Mouse (Mus musculus) kidney, embryonic 14.5 days (tissue): ENCODE data around the gene Gna13. TPM values are rescaled to one million over a fixed set of nuclear protein-coding genes. Genes with fewer than 3 reads are reported as not detected.

Source experiments
- ATAC-seq: fragments of 200-750 bp; cut with Nextera tagmentation; 2 replicates; pipeline ENCODE4 v1.8.0; 2017; ENCODE audit warnings: moderate number of reproducible peaks, mild to moderate bottlenecking, moderate TSS enrichment, moderate library complexity; ENCODE audit not compliant: low FRiP score, low TSS enrichment
- H3K27ac ChIP-seq: fragments of 300-500 bp; sonication (generic); 2 replicates; pipeline ENCODE4 v1.5.1; 2014; ENCODE audit warnings: low read depth, mild to moderate bottlenecking, low read length, moderate library complexity, mixed read lengths
- H3K27me3 ChIP-seq: fragments of 300-500 bp; sonication (generic); 2 replicates; pipeline ENCODE4 v1.6.1; 2014; ENCODE audit warnings: mild to moderate bottlenecking, low read length; ENCODE audit not compliant: control insufficient read depth, insufficient read depth
- H3K36me3 ChIP-seq: fragments of 300-500 bp; sonication (generic); 2 replicates; pipeline ENCODE4 v1.6.1; 2014; ENCODE audit warnings: low read length, mixed read lengths; ENCODE audit not compliant: control insufficient read depth, insufficient read depth
- H3K4me1 ChIP-seq: fragments of 300-500 bp; sonication (generic); 2 replicates; pipeline ENCODE4 v1.6.1; 2014; ENCODE audit warnings: low read length, mixed read lengths; ENCODE audit not compliant: control insufficient read depth, insufficient read depth
- H3K4me2 ChIP-seq: fragments of 300-500 bp; sonication (generic); replicated peaks from 2 replicates; pipeline ENCODE4 v1.6.1; 2014; ENCODE audit warnings: low read depth, mild to moderate bottlenecking, low read length
- H3K4me3 ChIP-seq: fragments of 300-500 bp; sonication (generic); 2 replicates; pipeline ENCODE4 v1.5.1; 2014; ENCODE audit warnings: mild to moderate bottlenecking, low read length
- H3K9ac ChIP-seq: fragments of 300-500 bp; sonication (generic); 2 replicates; pipeline ENCODE4 v1.6.1; 2014; ENCODE audit warnings: low read depth, mild to moderate bottlenecking, low read length, moderate library complexity
- H3K9me3 ChIP-seq: fragments of 300-500 bp; sonication (generic); 2 replicates; pipeline ENCODE4 v1.6.1; 2016; ENCODE audit warnings: low read length; ENCODE audit not compliant: control insufficient read depth
- WGBS: fragments of 180-500 bp; shearing (Covaris S2); extraction: QIAGEN DNeasy Blood & Tissue Kit; methylation state at CpG from one replicate; pipeline ENCODE4 v1.1.7; 2014; 5-methylcytosine and 5-hydroxymethylcytosine counted together
- polyA plus RNA-seq: library from polyadenylated mRNA; unstranded; fragments of >200 nt; fragmentation: Nextera tagmentation; extraction: Ambion mirVana; gene quantifications from 2 replicates; pipeline ENCODE4 v1.2.1, GENCODE M21; 2014

Gene Gna13
- polyA plus RNA-seq, 1 experiment from 2014 or later: 31.0 TPM

GRCm38 (mm10) chr11:109343991-109344599 is 18.5 kb upstream of the Gna13 start:
- Histone ChIP-seq H3K27me3 (no peaks in the 10 kb centered on the region), H3K9ac (no peak overlapping the region), H3K4me2 (no peak overlapping the region), H3K9me3 (no peaks in the 10 kb centered on the region), H3K4me3 (no peak overlapping the region), H3K27ac (no peak overlapping the region), H3K4me1 (0 out of 2 replicates have a peak, but pooled peaks cover 12% of the 10 kb centered on the region), H3K36me3 (no peaks in the 10 kb centered on the region)
- ATAC-seq: 0 out of 2 replicates have a peak, but pooled peaks have one; percentile 28
- 29% methylated on average over 10 of the region's 10 CpGs for WGBS

- Histone ChIP-seq H3K36me3 (no peaks in the 10 kb centered on the region), H3K4me3 (no peak overlapping the region), H3K27me3 (no peaks in the 10 kb centered on the region), H3K9ac (no peak overlapping the region), H3K4me1 (0 out of 2 replicates have a peak, but pooled peaks cover 12% of the 10 kb centered on the region), H3K4me2 (no peak overlapping the region), H3K9me3 (no peaks in the 10 kb centered on the region), H3K27ac (no peak overlapping the region)
- WGBS: 61% methylated on average over 10 of the region's 10 CpGs
- ATAC-seq: peak; percentile 57; the same call in 1 of the 2 replicates
Observed at GRCm38 (mm10) chr11:109347242-109347959, 15.2 kb upstream of the Gna13 start.

GRCm38 (mm10) chr11:109348408-109348807 is 14.2 kb upstream of the Gna13 start:
- 0 out of 2 replicates have a peak, but pooled peaks cover 12% of the 10 kb centered on the region for H3K4me1 ChIP-seq
- no peaks in the 10 kb centered on the region for H3K9me3 ChIP-seq
- no peak overlapping the region for H3K4me2 ChIP-seq
- 77% methylated on average over 12 of the region's 12 CpGs for WGBS
- H3K36me3 ChIP-seq: no peaks in the 10 kb centered on the region
- no peak overlapping the region for H3K27ac ChIP-seq
- H3K27me3 ChIP-seq: no peaks in the 10 kb centered on the region
- no peak for ATAC-seq
- H3K4me3 ChIP-seq: no peak overlapping the region
- no peak overlapping the region for H3K9ac ChIP-seq

DNA sequence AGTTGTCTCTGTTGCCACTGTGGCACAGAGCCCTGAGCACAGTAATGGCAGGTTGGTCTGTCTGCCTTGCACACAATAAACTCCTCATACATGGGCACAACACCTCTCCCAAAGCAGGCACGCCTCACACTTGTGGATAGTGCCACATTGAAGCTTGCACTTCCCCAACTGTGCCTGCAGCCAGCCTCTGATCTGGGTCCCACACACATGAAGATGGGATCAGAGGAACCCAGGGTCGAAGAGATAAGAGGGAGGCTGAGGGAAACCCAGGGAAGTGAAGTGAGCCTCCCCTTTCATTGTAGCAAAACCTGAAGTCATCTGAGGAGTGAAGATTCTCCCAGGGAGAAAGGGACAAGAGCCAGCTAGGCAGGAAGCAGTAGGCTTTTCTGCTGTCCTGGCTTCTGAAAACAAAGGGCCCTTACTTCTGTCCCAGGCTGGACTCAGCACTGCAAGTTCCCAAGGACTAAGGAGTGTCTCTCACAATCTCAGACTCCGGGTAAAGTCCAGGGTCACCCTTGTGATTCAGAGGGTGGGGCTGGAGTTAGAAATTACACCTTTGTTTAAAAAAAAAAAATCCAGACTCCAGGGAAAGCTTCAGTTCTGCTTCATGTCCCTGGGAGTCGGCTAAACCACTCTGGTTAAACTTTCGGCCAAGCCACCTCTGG is 12.8 kb upstream of the Gna13 start:
- Histone ChIP-seq H3K4me3 (no peak overlapping the region), H3K36me3 (no peaks in the 10 kb centered on the region), H3K27ac (no peak overlapping the region), H3K27me3 (no peaks in the 10 kb centered on the region), H3K4me2 (no peak overlapping the region), H3K4me1 (peaks cover 12% of the 10 kb centered on the region; the same call in 1 of the 2 replicates), H3K9me3 (no peaks in the 10 kb centered on the region), H3K9ac (no peak overlapping the region)
- no peak for ATAC-seq
- 60% methylated on average over 5 of the region's 5 CpGs for WGBS

- no peak for ATAC-seq
- no peaks in the 10 kb centered on the region for H3K9me3 ChIP-seq
- H3K36me3 ChIP-seq: no peaks in the 10 kb centered on the region
- H3K4me2 ChIP-seq: no peak overlapping the region
- WGBS: 89% methylated on average over 7 of the region's 7 CpGs
- no peak overlapping the region for H3K27ac ChIP-seq
- no peaks in the 10 kb centered on the region for H3K27me3 ChIP-seq
- H3K9ac ChIP-seq: no peak overlapping the region
- no peak overlapping the region for H3K4me3 ChIP-seq
- peaks cover 12% of the 10 kb centered on the region; the same call in 1 of the 2 replicates for H3K4me1 ChIP-seq
Observed at GRCm38 (mm10) chr11:109350317-109350714, 12.3 kb upstream of the Gna13 start.

- no peak overlapping the region for H3K27ac ChIP-seq
- H3K36me3 ChIP-seq: no peaks in the 10 kb centered on the region
- no peak overlapping the region for H3K9ac ChIP-seq
- ATAC-seq: no peak
- no peaks in the 10 kb centered on the region for H3K27me3 ChIP-seq
- H3K4me1 ChIP-seq: peaks cover 22% of the 10 kb centered on the region; the same call in 1 of the 2 replicates
- no peak overlapping the region for H3K4me2 ChIP-seq
- H3K4me3 ChIP-seq: no peak overlapping the region
- H3K9me3 ChIP-seq: no peaks in the 10 kb centered on the region
- WGBS: 68% methylated on average over 4 of the region's 4 CpGs
Observed at GRCm38 (mm10) chr11:109351489-109351888, 11.1 kb upstream of the Gna13 start.

- Histone ChIP-seq H3K27me3 (no peaks in the 10 kb centered on the region), H3K9ac (no peak overlapping the region), H3K4me2 (no peak overlapping the region), H3K9me3 (no peaks in the 10 kb centered on the region), H3K36me3 (no peaks in the 10 kb centered on the region), H3K4me3 (no peak overlapping the region), H3K27ac (no peak overlapping the region), H3K4me1 (peaks cover 21% of the 10 kb centered on the region; the same call in 1 of the 2 replicates)
- WGBS: 54% methylated on average over 12 of the region's 12 CpGs
- ATAC-seq: no peak
Observed at GRCm38 (mm10) chr11:109353391-109354235, 9.0 kb upstream of the Gna13 start.

DNA sequence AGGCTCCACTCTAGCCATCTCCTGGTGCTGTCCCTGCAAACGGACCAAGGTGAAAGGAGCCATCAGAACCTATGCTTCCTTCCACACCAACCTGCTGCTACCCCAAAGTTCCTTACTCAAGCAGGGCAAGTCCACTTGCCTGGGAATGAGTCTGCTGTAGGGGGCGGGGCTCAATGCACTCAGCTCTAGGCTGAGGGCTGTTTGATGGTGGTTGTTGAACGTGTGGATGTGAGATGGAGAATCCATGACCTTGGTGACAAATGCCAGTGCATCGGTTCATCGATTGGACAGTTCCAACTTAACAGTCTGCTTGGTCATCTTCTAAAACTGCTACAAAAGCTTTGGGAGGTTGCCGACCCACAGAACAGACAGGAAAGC is 8.4 kb upstream of the Gna13 start:
- peaks cover 21% of the 10 kb centered on the region; the same call in 1 of the 2 replicates for H3K4me1 ChIP-seq
- no peak for ATAC-seq
- H3K36me3 ChIP-seq: no peaks in the 10 kb centered on the region
- no peak overlapping the region for H3K9ac ChIP-seq
- no peak overlapping the region for H3K4me3 ChIP-seq
- 70% methylated on average over 6 of the region's 6 CpGs for WGBS
- no peak overlapping the region for H3K27ac ChIP-seq
- no peak overlapping the region for H3K4me2 ChIP-seq
- no peaks in the 10 kb centered on the region for H3K27me3 ChIP-seq
- no peaks in the 10 kb centered on the region for H3K9me3 ChIP-seq
